Mouse (Mus musculus) erythroblast, embryonic 14.5 days (primary cell): ENCODE measurements around the gene Oaz1. TPM values are rescaled to one million over a fixed set of nuclear protein-coding genes. Genes with fewer than 3 reads are reported as not detected.
A peak's percentile ranks its signal among the peaks of the same experiment; 100 is the strongest.

Experiments used
- H3K27me3 ChIP-seq: 2 replicates; pipeline ENCODE4 v1.6.1; 2012; ENCODE audit warnings: inconsistent platforms; ENCODE audit not compliant: control insufficient read depth
- H3K36me3 ChIP-seq: 2 replicates; pipeline ENCODE4 v1.6.1; 2012; ENCODE audit warnings: mild to moderate bottlenecking, inconsistent platforms; ENCODE audit not compliant: control insufficient read depth
- H3K4me1 ChIP-seq: 2 replicates; pipeline ENCODE4 v1.6.1; 2012; ENCODE audit warnings: inconsistent platforms; ENCODE audit not compliant: control insufficient read depth
- H3K4me3 ChIP-seq: replicated peaks from 2 replicates; pipeline ENCODE3; 2012; ENCODE audit warnings: moderate library complexity, mild to moderate bottlenecking, inconsistent platforms
- H3K9me3 ChIP-seq: 2 replicates; pipeline ENCODE4 v1.6.1; 2012; ENCODE audit warnings: low read length, inconsistent platforms, mixed read lengths; ENCODE audit not compliant: control insufficient read depth
- GATA1 ChIP-seq: IDR thresholded peaks from 2 replicates; pipeline ENCODE4 v1.6.1; 2012; ENCODE audit warnings: low read length, inconsistent platforms, mixed read lengths
- TAL1 ChIP-seq: IDR thresholded peaks from 3 replicates; pipeline ENCODE4 v1.6.1; 2012; ENCODE audit warnings: low read length, inconsistent platforms, mixed read lengths
- polyA plus RNA-seq: library from polyadenylated mRNA; stranded (reverse); fragments of >175 nt; gene quantifications from 2 replicates; pipeline ENCODE4 v1.2.3, GENCODE M21; 2012

Gene Oaz1
- polyA plus RNA-seq, 1 experiment: 1,446 TPM

DNA sequence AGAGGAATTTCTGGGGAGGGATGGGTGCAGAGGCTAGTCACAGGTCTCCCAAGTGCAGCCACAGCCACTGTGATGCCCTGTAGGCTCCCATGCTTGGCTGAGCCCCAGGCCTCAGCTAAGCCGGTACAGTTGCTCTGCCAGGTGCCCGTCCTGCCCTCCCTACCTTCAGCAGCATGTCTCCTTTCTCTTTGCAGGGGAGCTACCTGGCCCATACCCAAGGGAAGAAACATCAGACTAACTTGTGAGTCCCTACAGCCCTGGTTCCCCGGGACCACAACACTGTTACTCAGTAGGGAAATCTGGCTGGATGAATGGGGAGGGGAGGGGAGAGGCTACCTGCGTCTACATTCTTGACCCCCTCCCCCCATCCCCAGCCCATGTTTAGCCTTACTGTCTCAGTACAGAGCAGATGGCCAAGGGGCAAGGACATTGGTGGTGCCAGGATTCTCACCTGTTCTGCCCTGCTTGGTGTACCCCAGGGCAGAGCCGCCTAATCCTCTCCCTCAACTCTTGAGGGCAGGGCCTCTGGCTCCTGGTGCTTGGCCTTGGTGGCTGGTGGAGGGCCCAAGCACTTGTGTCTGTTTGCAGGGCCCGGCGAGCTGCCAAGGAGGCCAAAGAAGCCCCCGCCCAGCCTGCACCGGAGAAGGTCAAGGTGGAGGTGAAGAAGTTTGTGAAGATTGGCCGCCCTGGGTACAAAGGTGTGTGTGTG lies 24.1 kb upstream of the Oaz1 start:
- H3K27me3 ChIP-seq: peaks cover 14% of the 10 kb centered on the region
- H3K4me3 ChIP-seq: no peak overlapping the region
- no peak for TF ChIP-seq TAL1
- TF ChIP-seq GATA1: no peak
- no peaks in the 10 kb centered on the region for H3K9me3 ChIP-seq
- H3K36me3 ChIP-seq: peaks cover 72% of the 10 kb centered on the region
- peaks cover 63% of the 10 kb centered on the region for H3K4me1 ChIP-seq

DNA sequence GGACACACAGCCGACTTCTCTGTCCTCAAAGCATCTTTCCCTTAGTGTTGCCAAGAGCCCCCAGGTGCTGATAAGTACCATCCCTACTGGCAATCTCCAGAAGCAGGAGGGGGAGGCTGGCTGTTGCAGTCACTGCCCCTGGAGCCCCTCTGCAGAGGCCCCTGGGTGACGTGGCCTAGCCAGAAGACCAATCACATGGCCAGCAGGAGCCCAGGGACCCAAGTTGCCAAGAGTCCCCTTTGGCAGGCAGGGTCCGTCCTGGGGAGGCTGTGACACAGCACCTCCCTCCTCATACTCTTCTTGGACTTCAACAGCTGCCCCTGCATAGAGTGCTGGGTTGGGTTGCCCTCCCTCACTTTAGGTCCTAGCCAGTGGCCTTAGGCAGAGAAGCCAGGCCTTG lies 23.5 kb upstream of the Oaz1 start:
- TF ChIP-seq GATA1 (no peak), TAL1 (no peak)
- Histone ChIP-seq H3K4me3 (no peak overlapping the region), H3K27me3 (peaks cover 21% of the 10 kb centered on the region), H3K36me3 (peaks cover 71% of the 10 kb centered on the region), H3K9me3 (no peaks in the 10 kb centered on the region), H3K4me1 (peaks cover 63% of the 10 kb centered on the region)

DNA sequence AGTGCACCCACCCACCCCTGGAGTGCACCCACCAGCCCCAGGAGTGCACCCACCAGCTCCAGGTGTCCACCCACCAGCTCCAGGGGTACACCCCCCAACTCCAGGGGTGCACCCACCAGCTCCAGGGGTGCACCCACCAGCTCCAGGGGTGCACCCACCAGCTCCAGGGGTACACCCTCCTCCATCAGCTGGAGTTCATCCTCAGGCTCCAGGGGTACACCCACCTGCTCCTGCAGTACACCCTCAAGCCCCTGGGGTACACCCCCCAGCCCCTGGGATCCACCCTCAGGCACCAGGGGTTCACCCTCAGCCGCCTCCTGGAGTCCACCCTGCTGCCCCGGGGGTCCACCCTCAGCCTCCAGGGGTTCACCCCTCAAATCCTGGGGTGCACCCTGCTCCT lies 22.1 kb upstream of the Oaz1 start:
- Histone ChIP-seq H3K36me3 (peaks cover 71% of the 10 kb centered on the region), H3K4me3 (no peak overlapping the region), H3K9me3 (peaks cover 3% of the 10 kb centered on the region; the same call in 1 of the 2 replicates), H3K27me3 (peaks cover 34% of the 10 kb centered on the region), H3K4me1 (peaks cover 63% of the 10 kb centered on the region)
- TF ChIP-seq TAL1: no peak
- no peak for TF ChIP-seq GATA1

DNA sequence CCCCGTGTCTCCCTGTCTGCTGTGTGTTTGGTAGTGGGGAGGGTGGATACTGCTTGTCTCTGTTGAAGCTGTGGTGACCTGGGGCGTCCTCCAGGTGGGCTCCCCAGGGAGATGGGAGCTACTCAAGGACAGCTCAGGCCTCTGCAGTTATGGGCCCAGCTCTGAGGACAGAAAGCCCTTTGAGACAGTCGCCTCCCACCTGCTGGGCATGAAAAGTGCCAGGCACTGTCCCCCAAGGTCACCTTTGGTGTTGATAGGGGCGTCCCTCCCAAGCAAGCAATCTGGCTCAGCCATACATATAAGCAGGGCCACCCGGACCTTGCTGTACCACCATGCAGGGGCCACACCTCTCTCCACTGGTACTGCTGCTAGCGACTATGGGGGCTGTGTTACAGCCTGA lies 21.5 kb upstream of the Oaz1 start, which contains the start of gene Amh:
Gene Amh, plus strand, starts transcription at position 328 of the 400 bp plus-strand sequence.
- H3K9me3 ChIP-seq: peaks cover 3% of the 10 kb centered on the region; the same call in 1 of the 2 replicates
- no peak within 1 kb of the TSS for H3K4me3 ChIP-seq
- peaks cover 40% of the 10 kb centered on the region for H3K27me3 ChIP-seq
- TF ChIP-seq GATA1 (no peak), TAL1 (no peak)
- peaks cover 58% of the 10 kb centered on the region for H3K4me1 ChIP-seq
- peaks cover 67% of the 10 kb centered on the region for H3K36me3 ChIP-seq

DNA sequence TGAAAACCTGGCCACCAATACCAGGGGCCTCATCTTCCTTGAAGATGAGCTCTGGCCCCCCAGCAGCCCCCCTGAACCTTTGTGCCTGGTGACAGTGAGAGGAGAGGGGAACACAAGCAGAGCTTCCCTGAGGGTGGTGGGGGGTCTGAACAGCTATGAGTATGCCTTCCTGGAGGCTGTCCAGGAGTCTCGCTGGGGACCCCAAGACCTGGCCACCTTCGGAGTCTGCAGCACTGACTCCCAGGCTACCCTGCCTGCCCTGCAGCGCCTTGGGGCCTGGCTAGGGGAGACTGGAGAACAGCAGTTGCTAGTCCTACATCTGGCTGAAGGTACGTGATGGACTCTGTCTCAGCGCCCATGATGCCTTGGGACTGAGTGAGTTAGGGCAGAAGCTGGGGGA lies 21.1 kb upstream of the Oaz1 start:
- Histone ChIP-seq H3K4me3 (no peak overlapping the region), H3K27me3 (peaks cover 44% of the 10 kb centered on the region), H3K36me3 (peaks cover 63% of the 10 kb centered on the region), H3K9me3 (peaks cover 3% of the 10 kb centered on the region; the same call in 1 of the 2 replicates), H3K4me1 (peaks cover 57% of the 10 kb centered on the region)
- no peak for TF ChIP-seq TAL1
- TF ChIP-seq GATA1: no peak

DNA sequence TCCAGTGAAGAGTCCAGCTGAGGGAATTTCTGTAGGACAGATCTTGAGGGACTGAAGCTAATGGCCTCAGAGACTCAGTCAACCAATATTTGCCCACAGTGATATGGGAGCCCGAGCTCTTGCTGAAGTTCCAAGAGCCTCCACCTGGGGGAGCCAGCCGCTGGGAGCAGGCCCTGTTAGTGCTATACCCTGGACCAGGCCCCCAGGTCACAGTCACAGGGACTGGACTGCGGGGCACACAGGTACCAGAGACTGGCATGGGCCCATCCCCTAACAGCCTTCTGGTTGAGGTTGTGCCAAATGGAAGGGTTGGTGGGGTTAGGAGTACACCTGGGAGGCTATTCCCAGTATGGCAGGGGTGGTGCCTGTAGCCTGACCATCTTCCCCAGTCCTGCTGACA lies 20.5 kb upstream of the Oaz1 start:
- H3K4me1 ChIP-seq: peaks cover 52% of the 10 kb centered on the region
- TF ChIP-seq GATA1: no peak
- TF ChIP-seq TAL1: no peak
- H3K4me3 ChIP-seq: no peak overlapping the region
- peaks cover 3% of the 10 kb centered on the region; the same call in 1 of the 2 replicates for H3K9me3 ChIP-seq
- H3K27me3 ChIP-seq: peaks cover 50% of the 10 kb centered on the region
- peaks cover 57% of the 10 kb centered on the region for H3K36me3 ChIP-seq

DNA sequence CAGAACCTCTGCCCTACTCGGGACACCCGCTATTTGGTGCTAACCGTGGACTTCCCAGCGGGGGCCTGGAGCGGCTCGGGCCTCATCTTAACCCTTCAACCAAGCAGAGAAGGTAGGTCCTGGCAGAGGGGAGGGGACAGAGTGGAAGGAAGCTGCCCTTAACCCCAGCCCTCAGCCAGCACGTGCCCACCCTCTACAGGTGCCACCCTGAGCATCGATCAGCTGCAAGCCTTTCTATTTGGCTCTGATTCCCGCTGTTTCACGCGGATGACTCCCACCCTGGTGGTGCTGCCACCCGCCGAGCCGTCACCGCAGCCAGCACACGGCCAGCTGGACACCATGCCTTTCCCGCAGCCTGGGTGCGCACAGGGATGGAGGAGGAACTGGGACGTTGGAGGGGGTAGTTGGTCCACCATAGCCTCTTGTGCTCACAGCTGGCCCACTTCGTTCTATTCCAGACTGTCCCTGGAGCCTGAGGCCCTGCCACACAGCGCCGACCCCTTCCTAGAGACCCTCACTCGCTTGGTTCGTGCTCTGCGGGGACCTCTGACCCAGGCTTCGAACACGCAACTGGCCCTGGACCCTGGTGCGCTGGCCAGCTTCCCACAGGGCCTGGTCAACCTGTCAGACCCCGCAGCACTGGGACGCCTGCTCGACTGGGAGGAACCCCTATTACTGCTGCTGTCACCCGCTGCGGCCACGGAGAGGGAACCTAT lies 20.0 kb upstream of the Oaz1 start:
- Histone ChIP-seq H3K27me3 (peaks cover 56% of the 10 kb centered on the region), H3K4me1 (peaks cover 49% of the 10 kb centered on the region), H3K36me3 (peaks cover 51% of the 10 kb centered on the region)

DNA sequence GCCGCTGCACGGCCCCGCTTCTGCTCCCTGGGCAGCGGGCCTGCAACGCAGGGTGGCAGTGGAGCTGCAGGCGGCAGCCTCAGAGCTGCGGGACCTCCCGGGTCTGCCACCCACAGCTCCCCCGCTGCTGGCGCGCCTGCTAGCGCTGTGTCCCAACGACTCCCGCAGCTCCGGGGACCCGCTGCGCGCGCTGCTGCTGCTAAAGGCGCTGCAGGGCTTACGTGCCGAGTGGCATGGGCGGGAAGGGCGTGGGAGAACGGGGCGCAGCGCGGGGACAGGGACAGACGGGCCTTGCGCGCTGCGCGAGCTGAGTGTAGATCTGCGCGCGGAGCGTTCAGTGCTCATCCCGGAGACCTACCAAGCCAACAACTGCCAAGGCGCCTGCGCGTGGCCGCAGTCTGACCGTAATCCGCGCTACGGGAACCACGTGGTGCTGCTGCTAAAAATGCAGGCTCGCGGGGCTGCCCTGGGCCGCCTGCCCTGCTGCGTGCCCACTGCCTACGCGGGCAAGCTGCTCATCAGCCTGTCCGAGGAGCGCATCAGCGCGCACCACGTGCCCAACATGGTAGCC lies 19.3 kb upstream of the Oaz1 start:
- Histone ChIP-seq H3K9me3 (peaks cover 3% of the 10 kb centered on the region; the same call in 1 of the 2 replicates), H3K4me3 (peak overlapping the region; percentile 58), H3K36me3 (peaks cover 45% of the 10 kb centered on the region), H3K27me3 (peaks cover 62% of the 10 kb centered on the region), H3K4me1 (peaks cover 47% of the 10 kb centered on the region)
- TF ChIP-seq TAL1 (no peak), GATA1 (no peak)

More for the DNA sequence above, 20.0 kb upstream of the Oaz1 start:
- no peak for TF ChIP-seq GATA1
- TF ChIP-seq TAL1: no peak
- Histone ChIP-seq H3K4me3 (peak overlapping the region; percentile 58), H3K9me3 (peaks cover 3% of the 10 kb centered on the region; the same call in 1 of the 2 replicates)
